Mouse (Mus musculus): ENCODE measurements around the gene Pus1. TPM values are rescaled to one million over a fixed set of nuclear protein-coding genes. Genes with fewer than 3 reads are reported as not detected.

The Pus1 gene
- polyA plus RNA-seq, 1 experiment from 2014 or later, result 28.9 TPM

DNA sequence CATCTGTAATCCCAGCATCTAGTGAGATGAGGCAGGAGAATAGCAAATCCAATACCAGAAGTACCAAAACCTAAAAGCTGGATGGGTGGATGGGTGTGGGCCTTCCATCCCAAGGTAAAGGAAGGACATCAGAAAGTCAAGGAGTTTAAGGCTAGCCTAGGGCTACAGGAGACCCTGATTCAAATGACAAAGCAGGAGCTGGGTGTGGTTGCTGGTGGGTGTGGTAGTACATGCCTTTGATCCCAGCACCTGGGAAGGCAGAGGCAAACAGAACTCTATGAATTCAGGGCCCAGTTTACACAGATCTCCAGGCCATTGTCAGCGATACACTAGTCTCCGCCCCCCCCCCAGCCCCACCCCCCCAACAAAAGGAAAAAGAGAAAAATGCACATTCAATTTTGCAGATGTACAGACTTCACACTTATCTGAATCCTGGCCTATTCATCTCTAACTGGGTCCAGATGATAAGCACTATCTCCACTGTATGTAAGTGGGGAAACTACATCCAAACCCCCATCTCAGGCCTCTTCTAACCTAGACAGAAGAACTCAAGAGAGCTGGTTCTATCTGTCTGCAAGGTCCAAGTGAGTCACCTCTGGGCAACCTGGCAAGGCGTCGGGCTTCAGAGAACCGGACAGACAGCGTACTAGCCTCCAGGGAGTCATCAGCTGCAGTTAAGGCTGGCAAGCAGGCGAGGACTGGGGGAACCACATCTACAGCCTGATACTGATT lies 23.7 kb upstream of the Pus1 start:
- H3K4me3 ChIP-seq (replicated peaks), result peak overlapping the region; percentile 14
- 31% methylated on average over 7 of the region's 7 CpGs for WGBS (ENCODE audit: insufficient replicate concordance)
- no peaks in the 10 kb centered on the region for H3K27me3 ChIP-seq
- H3K9me3 ChIP-seq (replicated peaks), result no peaks in the 10 kb centered on the region
- peaks cover 97% of the 10 kb centered on the region for H3K4me1 ChIP-seq (replicated peaks)
- H3K9ac ChIP-seq, result peak overlapping the region; percentile 26; the same call in 1 of the 2 replicates
- H3K4me2 ChIP-seq, result peak overlapping the region; percentile 51
- no peak; the same call in 1 of the 2 replicates for ATAC-seq (ENCODE audit: insufficient read depth)
- H3K27ac ChIP-seq (replicated peaks), result peak overlapping the region; percentile 76
- H3K36me3 ChIP-seq (replicated peaks), result peaks cover 70% of the 10 kb centered on the region

DNA sequence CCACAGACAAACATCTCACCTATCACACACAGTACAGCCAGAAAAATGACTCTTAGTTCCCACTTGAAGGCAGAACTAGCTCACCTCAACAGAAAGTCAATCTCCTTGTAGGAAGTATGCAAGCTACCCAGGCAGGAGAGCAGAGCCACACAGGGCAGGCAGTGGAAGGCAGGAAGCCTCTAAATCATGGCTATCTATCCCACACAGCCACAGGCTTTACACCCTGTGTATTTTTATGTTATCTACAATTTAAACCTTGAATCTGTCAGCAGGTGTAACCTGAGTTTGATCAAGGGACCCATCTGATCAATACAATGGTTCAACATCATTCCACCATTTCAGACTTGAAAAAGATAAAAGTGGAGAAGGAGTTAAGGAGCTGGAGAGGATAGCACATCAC lies 22.4 kb upstream of the Pus1 start:
- Histone ChIP-seq H3K9ac (no peak overlapping the region), H3K4me3 (replicated peaks) (no peak overlapping the region), H3K36me3 (replicated peaks) (peaks cover 84% of the 10 kb centered on the region), H3K4me2 (no peak overlapping the region), H3K27me3 (no peaks in the 10 kb centered on the region), H3K4me1 (replicated peaks) (peaks cover 96% of the 10 kb centered on the region), H3K9me3 (replicated peaks) (no peaks in the 10 kb centered on the region), H3K27ac (replicated peaks) (no peak overlapping the region)
- ATAC-seq (ENCODE audit: insufficient read depth), result no peak

GRCm38 (mm10) chr5:110802186-110802585 lies 21.7 kb upstream of the Pus1 start:
- no peak overlapping the region for H3K27ac ChIP-seq (replicated peaks)

DNA sequence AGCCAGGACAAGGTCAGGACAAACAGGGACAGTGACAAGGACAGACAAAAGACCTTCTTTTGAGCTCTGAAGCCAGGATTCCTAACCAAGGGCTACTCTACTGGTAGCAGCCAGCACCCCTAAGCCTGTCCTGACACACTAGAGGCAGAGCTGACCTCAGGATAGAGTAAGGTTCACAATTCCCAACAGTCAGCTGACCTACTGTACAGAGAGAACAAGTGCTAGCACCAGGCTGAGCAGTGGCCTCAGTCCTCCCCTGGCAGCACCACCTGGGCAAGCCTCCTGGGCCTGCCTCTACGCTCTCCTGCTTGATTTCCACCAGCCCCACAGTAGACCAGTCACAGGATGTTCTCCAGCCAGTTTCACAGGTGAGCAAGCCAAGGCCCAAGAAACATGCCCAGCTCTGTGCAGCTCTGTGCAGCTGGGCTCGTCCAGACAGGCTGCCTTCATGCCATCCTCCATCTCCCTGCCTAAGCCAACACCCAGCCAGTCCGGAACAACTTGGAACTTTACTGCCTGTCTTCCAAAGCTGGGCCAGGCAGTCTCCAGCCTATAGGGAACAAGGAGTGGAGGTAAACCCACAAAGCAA lies 20.7 kb upstream of the Pus1 start:
- H3K4me2 ChIP-seq, result peak overlapping the region; percentile 16; the same call in 1 of the 2 replicates
- WGBS (ENCODE audit: insufficient replicate concordance), result 82% methylated on average over 3 of the region's 3 CpGs
- peaks cover 81% of the 10 kb centered on the region for H3K4me1 ChIP-seq (replicated peaks)
- H3K36me3 ChIP-seq (replicated peaks), result peaks cover 88% of the 10 kb centered on the region
- H3K9ac ChIP-seq, result peak overlapping the region; percentile 29; the same call in 1 of the 2 replicates
- H3K27ac ChIP-seq (replicated peaks), result peak overlapping the region; percentile 54; the same call in 1 of the 2 replicates
- H3K9me3 ChIP-seq (replicated peaks), result no peaks in the 10 kb centered on the region
- ATAC-seq (ENCODE audit: insufficient read depth), result no peak
- no peaks in the 10 kb centered on the region for H3K27me3 ChIP-seq
- H3K4me3 ChIP-seq (replicated peaks), result no peak overlapping the region

More at GRCm38 (mm10) chr5:110802186-110802585, 21.7 kb upstream of the Pus1 start:
- Histone ChIP-seq H3K36me3 (replicated peaks) (peaks cover 87% of the 10 kb centered on the region), H3K4me1 (replicated peaks) (peaks cover 92% of the 10 kb centered on the region), H3K27me3 (no peaks in the 10 kb centered on the region), H3K4me2 (no peak overlapping the region), H3K9me3 (replicated peaks) (no peaks in the 10 kb centered on the region), H3K9ac (no peak overlapping the region), H3K4me3 (replicated peaks) (no peak overlapping the region)
- WGBS (ENCODE audit: insufficient replicate concordance), result 81% methylated on average over 4 of the region's 4 CpGs
- ATAC-seq (ENCODE audit: insufficient read depth), result no peak

DNA sequence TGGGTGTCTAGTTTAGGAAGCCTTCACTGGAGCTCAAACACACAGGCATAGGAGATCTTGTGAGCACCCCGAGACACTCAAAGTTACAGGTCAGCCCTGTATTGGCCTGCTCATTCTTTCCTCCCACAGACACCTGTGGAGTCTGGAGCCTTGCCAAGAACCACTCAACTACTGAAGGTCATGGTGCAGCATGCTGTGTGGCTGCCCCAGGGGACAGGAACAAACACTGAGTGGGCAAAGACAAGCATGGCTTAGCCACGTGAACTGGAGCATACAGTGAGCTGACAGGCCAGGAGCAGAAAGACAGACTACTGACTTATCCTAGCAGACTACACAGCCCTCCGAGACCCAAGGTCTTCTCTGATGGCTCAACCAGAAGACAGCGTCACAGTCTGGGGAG lies 17.2 kb upstream of the Pus1 start:
- no peaks in the 10 kb centered on the region for H3K9me3 ChIP-seq (replicated peaks)
- H3K4me1 ChIP-seq (replicated peaks), result peaks cover 47% of the 10 kb centered on the region
- no peaks in the 10 kb centered on the region for H3K27me3 ChIP-seq
- no peak overlapping the region for H3K4me2 ChIP-seq
- peaks cover 98% of the 10 kb centered on the region for H3K36me3 ChIP-seq (replicated peaks)
- H3K27ac ChIP-seq (replicated peaks), result peak overlapping the region; percentile 77
- no peak overlapping the region for H3K9ac ChIP-seq
- H3K4me3 ChIP-seq (replicated peaks), result no peak overlapping the region
- WGBS (ENCODE audit: insufficient replicate concordance), result 76% methylated on average over 4 of the region's 4 CpGs
- peak; percentile 73 for ATAC-seq (ENCODE audit: insufficient read depth)

DNA sequence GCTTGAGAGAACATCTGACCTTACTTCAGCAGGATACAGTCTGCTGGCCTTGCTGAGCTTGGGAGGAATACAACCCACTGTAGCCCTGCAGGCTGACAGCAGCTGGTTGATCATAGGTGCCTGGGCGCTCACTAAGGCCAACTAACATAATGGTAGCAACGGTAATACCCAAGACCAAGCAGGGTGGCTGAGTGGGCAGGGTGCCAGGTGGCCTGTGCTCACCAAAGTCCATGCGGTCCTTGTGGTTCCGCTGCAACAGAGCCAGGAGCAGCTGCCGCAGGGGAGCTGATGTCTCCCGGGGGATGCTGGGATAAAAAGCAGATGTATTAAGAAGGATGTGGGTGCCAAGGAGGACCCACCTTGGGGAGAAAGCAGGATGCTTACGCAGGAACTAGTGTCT lies 13.9 kb upstream of the Pus1 start:
- Histone ChIP-seq H3K27me3 (no peaks in the 10 kb centered on the region), H3K4me3 (replicated peaks) (no peak overlapping the region), H3K9ac (no peak overlapping the region), H3K9me3 (replicated peaks) (no peaks in the 10 kb centered on the region), H3K4me2 (no peak overlapping the region), H3K36me3 (replicated peaks) (peaks cover 100% of the 10 kb centered on the region), H3K4me1 (replicated peaks) (peaks cover 14% of the 10 kb centered on the region; the same call in 1 of the 2 replicates), H3K27ac (replicated peaks) (no peak overlapping the region)
- no peak for ATAC-seq (ENCODE audit: insufficient read depth)
- 90% methylated on average over 7 of the region's 7 CpGs for WGBS (ENCODE audit: insufficient replicate concordance)

DNA sequence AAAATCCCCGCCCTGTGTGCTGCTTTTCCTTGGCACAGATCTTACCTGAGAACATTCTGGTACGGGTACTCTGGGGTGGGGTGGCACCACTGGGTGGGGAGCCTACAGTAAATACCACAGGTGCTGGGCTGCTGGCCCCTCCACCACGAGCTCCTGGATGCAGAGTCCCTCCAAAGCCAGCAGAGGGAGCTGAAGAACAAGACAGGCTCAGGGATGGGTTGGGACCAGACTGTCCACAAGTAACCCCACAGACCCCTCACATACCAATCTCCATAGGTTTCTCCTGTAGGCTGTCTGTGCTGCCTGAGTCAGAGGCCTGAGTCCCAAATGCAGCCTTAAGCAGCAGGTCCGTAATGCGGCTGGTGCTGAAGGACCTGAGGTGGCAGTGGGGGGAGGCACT lies 8.2 kb upstream of the Pus1 start:
- Histone ChIP-seq H3K27ac (replicated peaks) (no peak overlapping the region), H3K4me2 (no peak overlapping the region), H3K4me1 (replicated peaks) (peaks cover 36% of the 10 kb centered on the region), H3K9me3 (replicated peaks) (no peaks in the 10 kb centered on the region), H3K4me3 (replicated peaks) (no peak overlapping the region), H3K9ac (no peak overlapping the region), H3K36me3 (replicated peaks) (peaks cover 95% of the 10 kb centered on the region), H3K27me3 (no peaks in the 10 kb centered on the region)
- ATAC-seq (ENCODE audit: insufficient read depth), result peak; percentile 30; the same call in 1 of the 2 replicates
- WGBS (ENCODE audit: insufficient replicate concordance), result 45% methylated on average over 5 of the region's 5 CpGs

DNA sequence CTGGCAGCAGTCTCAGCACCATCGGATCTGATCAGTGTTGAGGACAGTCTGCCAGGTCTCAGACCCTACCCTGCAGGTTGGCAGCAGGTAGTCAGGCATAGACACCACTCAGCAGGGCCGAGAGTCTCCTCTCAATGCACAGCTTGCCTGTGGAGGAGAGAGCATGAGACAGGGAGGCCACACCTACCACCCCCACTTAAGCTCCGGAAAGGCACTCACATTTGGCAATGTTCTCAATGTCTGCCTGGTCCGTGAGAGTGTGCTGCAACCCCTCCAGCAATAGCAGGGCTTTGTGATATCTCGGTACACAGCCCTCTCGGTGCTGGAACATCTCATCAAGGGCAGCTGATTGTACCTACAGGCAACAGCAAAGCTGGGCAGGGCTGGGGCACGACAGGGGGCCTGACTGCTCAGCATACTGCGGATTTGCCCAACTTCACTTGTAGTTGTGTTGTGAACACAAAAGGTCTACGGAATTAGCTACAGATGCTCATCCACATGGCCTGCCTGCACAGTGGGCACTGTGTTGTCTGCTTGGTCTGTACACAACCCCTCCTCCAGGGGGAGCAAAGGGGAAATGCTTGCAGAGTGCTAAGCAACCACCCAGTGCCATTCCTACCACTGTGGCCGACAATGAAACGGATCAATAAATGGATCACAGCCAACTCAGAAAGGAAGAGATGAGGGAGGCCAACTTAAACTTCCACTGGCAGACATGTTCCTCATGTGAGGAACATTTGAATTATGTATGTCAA lies 5.8 kb upstream of the Pus1 start:
- Histone ChIP-seq H3K36me3 (replicated peaks) (peaks cover 71% of the 10 kb centered on the region), H3K9ac (no peak overlapping the region), H3K27me3 (no peaks in the 10 kb centered on the region), H3K4me1 (replicated peaks) (peaks cover 59% of the 10 kb centered on the region), H3K4me2 (no peak overlapping the region), H3K9me3 (replicated peaks) (no peaks in the 10 kb centered on the region), H3K4me3 (replicated peaks) (no peak overlapping the region), H3K27ac (replicated peaks) (peak overlapping the region; percentile 41; the same call in 1 of the 2 replicates)
- ATAC-seq (ENCODE audit: insufficient read depth), result no peak
- 66% methylated on average over 11 of the region's 11 CpGs for WGBS (ENCODE audit: insufficient replicate concordance)

GRCm38 (mm10) chr5:110783150-110783549 lies 2.7 kb upstream of the Pus1 start:
- Histone ChIP-seq H3K9me3 (replicated peaks) (no peaks in the 10 kb centered on the region), H3K4me3 (replicated peaks) (no peak overlapping the region), H3K27ac (replicated peaks) (peak overlapping the region; percentile 89), H3K27me3 (no peaks in the 10 kb centered on the region), H3K9ac (no peak overlapping the region), H3K36me3 (replicated peaks) (peaks cover 47% of the 10 kb centered on the region), H3K4me1 (replicated peaks) (peaks cover 81% of the 10 kb centered on the region), H3K4me2 (no peak overlapping the region)
- WGBS (ENCODE audit: insufficient replicate concordance), result 69% methylated on average over 8 of the region's 8 CpGs
- no peak for ATAC-seq (ENCODE audit: insufficient read depth)

GRCm38 (mm10) chr5:110781529-110782238 lies 1.2 kb upstream of the Pus1 start:
- peaks cover 47% of the 10 kb centered on the region for H3K36me3 ChIP-seq (replicated peaks)
- H3K4me1 ChIP-seq (replicated peaks), result peaks cover 68% of the 10 kb centered on the region
- H3K27ac ChIP-seq (replicated peaks), result peak overlapping the region; percentile 89
- no peaks in the 10 kb centered on the region for H3K27me3 ChIP-seq
- WGBS (ENCODE audit: insufficient replicate concordance), result 35% methylated on average over 7 of the region's 7 CpGs
- ATAC-seq (ENCODE audit: insufficient read depth), result peak; percentile 80
- H3K4me3 ChIP-seq (replicated peaks), result 0 out of 2 replicates have a peak overlapping the region, but pooled peaks have one; percentile 3
- H3K9ac ChIP-seq, result peak overlapping the region; percentile 76
- no peaks in the 10 kb centered on the region for H3K9me3 ChIP-seq (replicated peaks)
- peak overlapping the region; percentile 100 for H3K4me2 ChIP-seq

Data from liver, embryonic 15.5 days (tissue).